Mouse (Mus musculus) heart, adult 2 months (tissue): ENCODE measurements around the gene Ttc28.

ENCODE experiments used
- CTCF ChIP-seq: fragments of 200-600 bp; IDR thresholded peaks from 2 replicates; pipeline ENCODE4 v1.8.1; 2022; ENCODE audit warnings: antibody characterized with exemption, mild to moderate bottlenecking, moderate library complexity
- EP300 ChIP-seq: fragments of 200-500 bp; IDR thresholded peaks from 2 replicates; pipeline ENCODE4 v1.6.1; 2011; ENCODE audit warnings: low read depth, low read length, control low read depth; ENCODE audit not compliant: insufficient read depth
- POLR2A ChIP-seq: fragments of 200-500 bp; IDR thresholded peaks from 2 replicates; pipeline ENCODE4 v1.6.1; 2011; ENCODE audit warnings: mild to moderate bottlenecking, low read depth, low read length, control low read depth; ENCODE audit not compliant: insufficient read depth

DNA sequence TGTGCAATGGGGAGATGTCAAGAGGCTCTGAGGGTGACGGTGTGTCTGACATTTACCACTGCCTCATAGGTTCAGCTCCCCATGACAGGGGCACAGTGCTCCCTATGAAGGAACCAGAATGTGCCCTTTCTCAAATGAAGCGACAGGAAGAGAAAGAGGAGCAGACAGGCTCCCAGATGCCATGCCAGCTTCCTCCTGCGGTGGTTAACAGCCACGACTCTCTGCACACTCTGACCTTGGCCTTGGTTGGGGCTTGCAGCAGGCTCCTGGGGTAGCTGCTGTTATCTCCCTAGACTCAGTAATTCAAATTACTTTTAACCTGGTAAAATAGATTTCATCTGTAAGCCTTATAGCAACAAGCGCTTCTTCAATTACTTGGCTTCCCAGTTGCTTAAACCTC is 196.2 kb downstream of the Ttc28 start:
- TF ChIP-seq EP300 (no peak), CTCF (no peak), POLR2A (no peak)
